Mouse (Mus musculus) lung, postnatal 0 days (tissue): Measurements from ENCODE around the gene Gab2. TPM values are rescaled to one million over a fixed set of nuclear protein-coding genes. Genes with fewer than 3 reads are reported as not detected.

ENCODE experiments used
- ATAC-seq: fragments of 200-750 bp; cut with Nextera tagmentation; 2 replicates; pipeline ENCODE4 v1.8.0; 2017; ENCODE audit warnings: moderate library complexity
- DNase-seq: peaks from one replicate; pipeline ENCODE4 v3.0.0-alpha.2; 2016; ENCODE audit warnings: low spot score
- H3K27ac ChIP-seq: fragments of 300-500 bp; sonication (generic); 2 replicates; pipeline ENCODE4 v1.5.1; 2014; ENCODE audit warnings: antibody characterized with exemption, mild to moderate bottlenecking, low read length, mixed read lengths
- H3K27me3 ChIP-seq: fragments of 300-500 bp; sonication (generic); replicated peaks from 2 replicates; pipeline ENCODE4 v1.6.1; 2014; ENCODE audit warnings: low read length, mixed read lengths; ENCODE audit not compliant: insufficient read depth
- H3K36me3 ChIP-seq: fragments of 300-500 bp; sonication (generic); 2 replicates; pipeline ENCODE4 v1.6.1; 2014; ENCODE audit warnings: low read length, mixed read lengths; ENCODE audit not compliant: insufficient read depth
- H3K4me1 ChIP-seq: fragments of 300-500 bp; sonication (generic); 2 replicates; pipeline ENCODE4 v1.6.1; 2014; ENCODE audit warnings: antibody characterized with exemption, low read depth, low read length, mixed read lengths; ENCODE audit not compliant: insufficient read depth
- H3K4me2 ChIP-seq: fragments of 300-500 bp; sonication (generic); replicated peaks from 2 replicates; pipeline ENCODE4 v1.6.1; 2014; ENCODE audit warnings: low read depth, mild to moderate bottlenecking, low read length, moderate library complexity, mixed read lengths
- H3K4me3 ChIP-seq: fragments of 300-500 bp; sonication (generic); 2 replicates; pipeline ENCODE4 v1.5.1; 2014; ENCODE audit warnings: low read depth, low read length
- H3K9ac ChIP-seq: fragments of 300-500 bp; sonication (generic); replicated peaks from 2 replicates; pipeline ENCODE4 v1.6.1; 2014; ENCODE audit warnings: low read depth, mild to moderate bottlenecking
- H3K9me3 ChIP-seq: fragments of 300-500 bp; sonication (generic); 2 replicates; pipeline ENCODE4 v1.6.1; 2016; ENCODE audit warnings: low read length, mixed read lengths
- CTCF ChIP-seq: IDR thresholded peaks from 2 replicates; pipeline ENCODE4 v1.5.1; 2016; ENCODE audit warnings: antibody characterized with exemption, mild to moderate bottlenecking
- EP300 ChIP-seq: IDR thresholded peaks from 2 replicates; pipeline ENCODE4 v1.6.1; 2016; ENCODE audit warnings: antibody characterized with exemption, mild to moderate bottlenecking, control low read depth
- WGBS: fragments of 180-500 bp; shearing (Covaris S2); extraction: QIAGEN DNeasy Blood & Tissue Kit; methylation state at CpG from one replicate; pipeline ENCODE4 v1.1.7; 2014; 5-methylcytosine and 5-hydroxymethylcytosine counted together
- polyA plus RNA-seq: library from polyadenylated mRNA; unstranded; fragments of >200 nt; fragmentation: Nextera tagmentation; extraction: Ambion mirVana; gene quantifications from 2 replicates; pipeline ENCODE4 v1.2.1, GENCODE M21; 2015

Gene Gab2
- polyA plus RNA-seq, 1 experiment from 2014 or later: 7.7 TPM

DNA sequence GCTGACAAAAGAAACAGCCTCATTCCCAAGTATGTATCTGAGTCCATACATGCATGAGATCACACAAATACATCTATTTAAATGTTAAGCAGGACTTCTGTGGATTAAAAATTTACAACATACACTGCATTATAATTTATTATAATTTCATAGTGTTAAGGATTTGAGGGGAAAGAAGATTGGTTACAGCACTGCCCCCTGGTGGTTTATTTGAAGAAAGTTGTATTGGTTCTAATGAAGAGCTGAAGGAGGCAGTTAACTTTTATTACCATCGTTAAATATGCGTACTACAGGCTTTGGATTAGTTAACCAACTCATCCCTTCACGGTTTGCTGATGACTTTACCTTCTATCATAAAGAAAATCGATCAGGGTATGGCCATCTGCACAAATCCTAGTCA, 3.9 kb downstream of the Gab2 start:
- H3K4me2 ChIP-seq: no peak overlapping the region
- WGBS: 15% methylated on average over 4 of the region's 4 CpGs
- peak; percentile 65 for TF ChIP-seq CTCF
- TF ChIP-seq EP300: no peak
- no peaks in the 10 kb centered on the region for H3K36me3 ChIP-seq
- no peak overlapping the region for H3K9ac ChIP-seq
- H3K4me1 ChIP-seq: peaks cover 6% of the 10 kb centered on the region; the same call in 1 of the 2 replicates
- H3K4me3 ChIP-seq: no peak overlapping the region
- ATAC-seq (no peak), DNase-seq (peak; percentile 77)
- no peaks in the 10 kb centered on the region for H3K27me3 ChIP-seq
- H3K27ac ChIP-seq: no peak overlapping the region
- no peaks in the 10 kb centered on the region for H3K9me3 ChIP-seq

DNA sequence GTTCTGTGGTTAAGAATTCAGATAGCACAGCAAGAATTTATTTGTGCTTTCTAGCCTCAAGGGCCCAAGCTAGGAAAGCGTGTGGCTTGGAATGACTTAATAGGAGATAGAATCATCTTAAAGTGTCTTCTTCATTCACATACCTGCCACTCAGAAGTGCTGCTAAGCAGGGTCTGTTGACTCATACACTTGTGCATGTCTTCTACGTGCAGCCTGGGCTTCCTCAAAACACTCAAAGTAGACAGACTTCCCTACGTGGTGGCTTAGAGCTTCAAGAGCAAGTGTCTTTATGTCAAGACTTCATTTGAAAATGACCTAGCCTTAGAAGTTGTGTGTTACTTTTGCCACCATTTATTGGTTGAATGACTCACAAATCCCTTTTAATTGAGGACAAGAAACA, 12.9 kb downstream of the Gab2 start:
- DNase-seq: no peak
- Histone ChIP-seq H3K36me3 (no peaks in the 10 kb centered on the region), H3K9ac (no peak overlapping the region), H3K4me3 (no peak overlapping the region), H3K4me1 (no peaks in the 10 kb centered on the region), H3K9me3 (no peaks in the 10 kb centered on the region), H3K27me3 (no peaks in the 10 kb centered on the region), H3K27ac (no peak overlapping the region), H3K4me2 (no peak overlapping the region)
- no peak for TF ChIP-seq CTCF
- no peak for ATAC-seq
- WGBS: 58% methylated on average over 3 of the region's 3 CpGs

- no peak overlapping the region for H3K4me2 ChIP-seq
- TF ChIP-seq CTCF (no peak), EP300 (no peak)
- no peaks in the 10 kb centered on the region; the same call in 1 of the 2 replicates for H3K4me1 ChIP-seq
- no peak overlapping the region for H3K27ac ChIP-seq
- H3K27me3 ChIP-seq: no peaks in the 10 kb centered on the region
- H3K9me3 ChIP-seq: no peaks in the 10 kb centered on the region
- no peak overlapping the region for H3K4me3 ChIP-seq
- no peak overlapping the region for H3K9ac ChIP-seq
- no peaks in the 10 kb centered on the region for H3K36me3 ChIP-seq
- ATAC-seq (no peak), DNase-seq (no peak)
- WGBS: 89% methylated on average over 3 of the region's 3 CpGs
These were observed 26.7 kb downstream of the Gab2 start for GRCm38 (mm10) chr7:97108119-97108518.

DNA sequence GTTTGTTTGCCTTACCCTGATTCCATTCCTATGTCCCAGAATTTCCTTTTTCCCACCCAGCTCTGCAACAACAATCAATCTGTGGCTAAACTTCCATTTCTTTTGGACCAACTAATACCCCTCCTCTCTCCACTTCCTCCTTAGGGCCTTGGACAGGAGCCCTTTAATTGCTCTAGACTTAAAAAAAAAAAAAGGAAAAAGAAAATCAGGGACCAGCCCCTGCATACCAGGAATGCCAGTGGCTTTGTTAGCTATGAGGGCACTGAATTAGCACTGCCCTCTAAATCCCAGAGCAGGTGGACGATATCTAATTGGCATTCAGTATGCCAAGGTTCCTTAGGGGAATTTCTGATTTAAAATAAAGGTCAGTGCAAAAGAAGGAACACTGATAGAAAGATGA, 47.6 kb downstream of the Gab2 start:
- Histone ChIP-seq H3K4me2 (no peak overlapping the region), H3K9me3 (no peaks in the 10 kb centered on the region), H3K36me3 (no peaks in the 10 kb centered on the region), H3K4me1 (no peaks in the 10 kb centered on the region; the same call in 1 of the 2 replicates), H3K27ac (no peak overlapping the region), H3K27me3 (no peaks in the 10 kb centered on the region), H3K9ac (no peak overlapping the region), H3K4me3 (no peak overlapping the region)
- 36% methylated on average over 1 of the region's 1 CpGs for WGBS
- peak; percentile 21 for DNase-seq
- TF ChIP-seq EP300 (peak; percentile 10; the same call in 1 of the 2 replicates), CTCF (no peak)
- no peak; the same call in 1 of the 2 replicates for ATAC-seq

DNA sequence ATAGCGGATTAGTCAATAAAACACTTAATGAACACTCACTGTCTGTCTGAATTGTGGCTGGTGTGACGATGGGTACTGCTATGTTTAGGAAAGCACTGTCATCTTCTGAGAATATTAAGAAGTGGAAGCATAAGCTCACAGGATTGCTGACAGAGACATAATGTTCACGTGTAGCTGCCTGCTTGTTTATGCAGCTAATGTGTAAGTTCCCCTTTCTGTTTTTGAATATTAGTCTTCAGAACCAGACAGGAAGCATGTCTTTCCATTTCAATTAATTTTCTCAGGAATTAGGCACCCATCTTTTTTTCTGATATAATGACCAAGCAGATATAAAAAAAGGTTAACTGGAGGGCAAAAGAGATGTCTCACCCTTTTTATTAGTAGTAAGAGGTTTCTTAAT, 55.1 kb downstream of the Gab2 start:
- H3K9me3 ChIP-seq: peaks cover 6% of the 10 kb centered on the region; the same call in 1 of the 2 replicates
- no peak overlapping the region for H3K4me2 ChIP-seq
- no peaks in the 10 kb centered on the region for H3K36me3 ChIP-seq
- no peak for TF ChIP-seq CTCF
- TF ChIP-seq EP300: no peak
- DNase-seq: peak; percentile 30
- no peaks in the 10 kb centered on the region for H3K27me3 ChIP-seq
- no peaks in the 10 kb centered on the region for H3K4me1 ChIP-seq
- ATAC-seq: no peak
- no peak overlapping the region for H3K4me3 ChIP-seq
- WGBS: 52% methylated on average over 3 of the region's 3 CpGs
- H3K27ac ChIP-seq: no peak overlapping the region
- no peak overlapping the region for H3K9ac ChIP-seq

DNA sequence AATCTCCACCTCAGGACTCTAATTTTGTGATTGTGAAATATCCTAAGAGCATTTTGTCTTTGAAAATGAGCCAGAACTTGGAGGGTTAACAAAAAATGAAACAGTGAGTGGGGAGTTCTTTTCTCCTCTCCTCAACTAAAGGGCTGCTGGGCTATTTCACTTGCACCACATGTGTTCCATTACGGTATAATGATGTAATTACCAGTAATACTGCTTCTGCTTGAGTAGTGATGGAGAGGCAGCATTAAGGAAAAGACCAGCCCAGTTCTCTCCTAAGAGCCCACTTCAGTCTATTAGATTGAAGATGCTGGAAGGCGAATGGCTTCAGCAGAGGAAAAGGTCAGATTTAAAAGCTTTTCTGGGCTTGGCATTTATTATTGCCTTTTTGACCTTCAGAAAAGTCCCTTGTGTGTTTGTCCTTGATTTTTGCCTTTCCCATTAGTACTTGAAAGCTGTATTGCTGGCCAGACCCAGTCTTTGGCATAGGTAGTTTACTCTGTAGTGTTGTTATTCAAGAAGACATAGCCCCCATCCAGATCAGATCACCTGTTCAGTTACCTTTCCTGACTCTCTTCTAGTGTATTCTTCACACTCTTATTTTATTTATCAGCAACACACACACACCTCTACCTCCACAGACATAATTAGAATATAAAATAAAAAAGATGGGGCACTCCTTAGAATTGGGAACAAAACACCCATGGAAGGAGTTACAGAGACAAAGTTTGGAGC, 69.9 kb downstream of the Gab2 start:
- Histone ChIP-seq H3K4me2 (no peak overlapping the region), H3K9ac (no peak overlapping the region), H3K27ac (no peak overlapping the region), H3K27me3 (no peaks in the 10 kb centered on the region), H3K36me3 (no peaks in the 10 kb centered on the region), H3K9me3 (no peaks in the 10 kb centered on the region), H3K4me1 (no peaks in the 10 kb centered on the region; the same call in 1 of the 2 replicates), H3K4me3 (no peak overlapping the region)
- peak; percentile 44 for DNase-seq
- ATAC-seq: peak; percentile 48
- WGBS: 62% methylated on average over 2 of the region's 2 CpGs
- TF ChIP-seq CTCF (no peak), EP300 (no peak)
